Mouse (Mus musculus): ENCODE results near the gene Dnajc5.

Dnajc5 gene

DNA sequence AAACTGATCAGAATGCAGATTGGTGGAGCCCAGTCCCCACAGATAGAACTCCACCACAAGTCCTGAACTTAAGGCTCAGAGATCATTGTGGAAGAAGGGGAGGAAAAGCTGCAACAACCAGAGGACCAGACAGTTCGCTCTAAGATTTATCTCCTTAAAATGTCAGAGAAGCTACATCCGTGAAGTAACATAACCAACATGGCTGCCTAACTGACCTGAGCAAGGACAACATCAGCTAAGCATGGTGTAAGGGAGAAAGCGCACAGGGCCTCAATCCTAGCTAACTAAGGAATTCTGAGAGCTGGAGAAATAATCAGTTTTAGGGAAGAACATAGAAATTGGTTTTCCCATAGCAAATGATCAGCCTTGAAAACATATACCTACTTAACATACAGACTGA, 1.1 kb upstream of the Dnajc5 start:
- DNase-seq: no peak

DNA sequence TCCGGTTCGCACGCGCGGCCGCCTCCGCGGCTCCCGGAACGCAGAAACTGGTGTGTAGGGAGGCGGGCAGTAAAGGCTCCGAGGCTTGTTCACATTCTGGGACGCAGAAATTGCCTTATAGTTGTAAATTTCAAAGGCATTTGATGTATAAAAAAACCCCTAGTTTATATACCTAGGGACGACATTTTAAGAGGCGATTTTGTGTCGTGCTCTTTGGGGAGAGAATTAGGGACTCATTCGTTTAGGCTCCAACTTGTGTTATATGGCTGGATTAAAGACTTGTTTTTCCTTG, 597 bp downstream of the Dnajc5 start:
- no peak for DNase-seq

DNA sequence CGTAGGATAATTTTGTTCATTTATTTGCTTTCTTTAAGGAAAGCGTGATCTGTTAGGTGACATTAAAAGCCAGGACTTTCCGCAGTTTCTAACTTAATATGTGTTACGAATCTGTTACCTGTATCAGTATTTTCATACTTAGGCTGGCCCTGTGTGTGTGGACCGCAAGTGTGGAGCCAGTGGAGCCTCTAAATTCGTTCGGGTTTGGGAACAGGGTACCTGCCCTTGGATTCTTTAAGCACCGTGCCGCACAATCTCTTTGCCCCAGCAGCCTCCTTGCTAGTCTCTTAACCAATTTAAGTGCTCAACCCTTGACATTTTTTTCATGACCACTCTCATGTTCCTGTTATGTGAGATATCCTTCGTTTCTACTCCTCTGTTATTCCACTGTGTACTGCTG, 1.2 kb downstream of the Dnajc5 start:
- DNase-seq: no peak

DNA sequence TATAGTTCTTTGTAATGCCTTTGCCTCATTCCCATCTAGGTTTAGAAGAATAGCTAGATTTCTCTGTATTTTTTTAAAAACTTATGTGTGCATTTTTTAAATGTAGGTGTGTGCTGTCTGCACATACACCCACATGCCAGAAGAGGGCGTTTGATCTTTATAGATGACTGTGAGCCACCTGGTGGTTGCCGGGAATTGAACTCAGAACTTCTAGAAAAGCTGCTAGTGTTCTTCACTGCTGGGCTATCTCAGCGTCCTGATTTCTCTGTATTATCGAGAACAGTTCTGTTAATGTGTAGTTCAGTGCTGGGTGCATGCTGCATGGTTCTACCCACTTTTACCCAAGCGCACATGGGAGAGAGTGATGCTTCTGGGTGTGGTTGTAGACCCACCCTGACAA, 2.5 kb downstream of the Dnajc5 start:
- no peak for DNase-seq

DNA sequence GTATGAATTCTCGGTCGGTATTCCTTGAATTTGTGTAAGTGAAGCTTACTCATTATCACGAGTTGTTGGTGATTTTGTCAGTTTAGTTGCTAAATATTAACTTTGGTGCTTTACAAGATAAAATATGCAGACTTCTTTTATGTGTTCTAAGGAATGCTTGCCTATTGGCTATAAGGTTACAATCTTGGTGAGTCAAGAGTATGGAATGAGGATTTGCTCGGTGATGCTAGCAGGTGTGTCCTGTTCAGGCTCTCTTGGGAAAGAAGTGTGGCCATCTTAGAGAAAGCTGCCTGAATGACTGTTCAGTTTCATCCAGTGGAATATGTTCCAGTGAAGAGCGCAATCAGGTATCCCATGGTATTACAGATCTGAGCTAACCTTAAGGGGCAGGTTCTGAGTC, 5.2 kb downstream of the Dnajc5 start:
- DNase-seq: no peak

DNA sequence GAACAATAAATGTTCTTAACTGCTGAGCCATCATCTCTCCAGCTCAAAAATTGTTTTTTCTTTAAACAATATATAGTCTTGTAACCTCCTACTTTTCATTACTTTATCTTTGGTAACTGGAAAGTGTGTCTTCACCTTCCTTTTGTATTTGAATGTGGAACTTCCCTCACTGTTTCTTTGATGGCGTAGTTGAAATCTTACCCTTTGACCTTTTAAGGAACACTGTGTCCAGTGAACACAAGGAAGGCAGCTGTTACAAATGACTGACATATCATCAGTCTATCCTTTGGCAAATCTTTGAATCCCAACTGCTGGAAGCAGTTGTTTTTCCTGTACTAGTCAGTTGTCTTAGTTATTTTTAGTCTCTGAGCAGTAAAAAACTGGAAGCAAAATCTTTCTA, 8.8 kb downstream of the Dnajc5 start:
- no peak for DNase-seq

DNA sequence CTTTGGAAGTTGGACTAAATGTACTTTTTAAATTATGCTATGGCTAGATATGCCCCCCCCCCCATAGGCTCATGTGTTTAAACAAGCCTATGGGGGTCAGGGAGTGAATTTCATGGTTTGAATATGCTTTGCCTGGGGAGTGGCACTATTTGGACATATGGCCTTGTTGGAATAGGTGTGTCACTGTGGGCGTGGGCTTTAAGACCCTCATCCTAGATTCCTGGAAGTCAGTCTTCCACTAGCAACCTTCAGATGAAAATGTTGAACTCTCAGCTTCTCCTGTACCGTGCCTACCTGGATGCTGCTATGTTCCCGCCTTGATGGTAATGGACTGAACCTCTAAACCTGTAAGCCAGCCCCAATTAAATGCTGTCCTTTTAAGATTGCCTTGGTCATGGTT, 12.3 kb downstream of the Dnajc5 start:
- no peak for DNase-seq

DNA sequence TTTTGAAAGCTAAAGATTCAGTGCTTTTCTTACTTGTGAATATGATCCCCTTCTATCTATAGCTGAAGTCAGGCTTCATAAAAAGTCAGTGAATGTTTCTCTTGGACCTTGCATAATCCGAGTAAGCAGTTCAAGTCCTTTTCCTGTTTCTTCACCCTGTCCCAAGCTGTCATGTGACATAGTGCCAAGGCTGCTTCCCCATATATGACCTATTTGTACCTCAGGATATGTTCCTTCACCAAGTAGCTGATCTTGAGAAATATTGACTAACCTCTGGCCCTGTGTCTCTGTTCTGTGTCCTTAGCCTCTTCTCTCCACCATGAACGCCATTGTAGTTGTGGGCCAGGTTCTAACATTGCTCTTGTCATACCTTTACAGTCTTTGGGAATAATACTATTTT, 16.1 kb downstream of the Dnajc5 start:
- DNase-seq: no peak

DNA sequence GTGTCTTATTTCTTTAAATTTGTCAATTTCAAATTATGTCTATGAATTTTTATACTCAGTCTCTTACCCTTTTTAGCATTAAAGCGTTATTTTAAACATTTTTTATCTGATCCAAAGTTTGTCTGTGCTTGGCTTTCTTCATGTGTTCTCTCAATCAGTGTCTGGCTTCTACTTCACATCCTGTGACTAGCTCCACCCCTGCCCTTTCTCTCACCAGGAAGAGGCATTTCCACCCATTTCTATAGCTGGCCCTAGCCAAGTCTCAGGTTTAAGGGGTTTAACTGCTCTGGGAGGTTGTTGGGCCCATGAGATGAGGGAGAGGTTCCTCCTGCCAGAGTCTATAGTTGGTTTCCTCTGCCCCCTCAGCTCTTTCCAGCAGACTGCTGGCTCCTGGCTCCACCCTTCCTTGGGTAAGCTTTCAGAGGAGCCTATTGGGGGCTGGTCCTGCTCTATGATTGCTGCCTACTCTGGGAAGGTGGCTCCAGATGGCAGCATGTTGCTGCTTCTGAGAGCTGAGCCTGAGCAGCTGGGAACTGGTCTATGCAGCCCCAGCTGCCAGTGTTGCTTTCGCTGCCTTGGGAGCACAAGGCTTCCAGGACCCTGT, 17.3 kb downstream of the Dnajc5 start:
- DNase-seq: peak; percentile 77

DNA sequence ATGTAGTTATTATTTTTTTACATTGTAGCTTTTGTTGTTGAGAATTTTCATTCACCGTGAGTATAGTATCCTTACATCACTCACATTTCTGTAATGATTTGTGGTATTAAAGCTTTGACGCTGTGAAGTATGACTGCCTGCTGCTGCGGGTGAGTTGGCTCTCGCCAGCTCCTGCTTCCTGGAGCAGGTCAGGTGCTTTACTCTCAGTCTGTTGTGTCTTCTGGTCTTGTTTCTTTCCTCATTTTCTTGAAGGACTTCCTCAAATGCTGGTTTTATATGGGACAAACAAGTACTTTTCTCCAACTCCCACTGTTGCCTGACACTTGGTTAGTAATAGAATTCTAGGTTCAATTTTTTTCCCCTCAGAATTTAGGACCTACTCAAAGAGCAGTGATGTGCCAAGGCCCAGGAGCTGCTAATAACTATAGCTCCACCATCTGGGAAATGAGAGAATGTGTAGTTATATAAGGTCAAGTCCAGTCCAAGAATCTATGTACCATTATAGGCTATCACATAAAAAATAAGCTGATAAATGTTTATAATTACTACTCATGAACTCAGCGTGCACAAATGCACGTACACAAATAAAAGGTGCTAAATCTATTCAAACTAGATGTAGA, 21.6 kb downstream of the Dnajc5 start:
- no peak for DNase-seq

DNA sequence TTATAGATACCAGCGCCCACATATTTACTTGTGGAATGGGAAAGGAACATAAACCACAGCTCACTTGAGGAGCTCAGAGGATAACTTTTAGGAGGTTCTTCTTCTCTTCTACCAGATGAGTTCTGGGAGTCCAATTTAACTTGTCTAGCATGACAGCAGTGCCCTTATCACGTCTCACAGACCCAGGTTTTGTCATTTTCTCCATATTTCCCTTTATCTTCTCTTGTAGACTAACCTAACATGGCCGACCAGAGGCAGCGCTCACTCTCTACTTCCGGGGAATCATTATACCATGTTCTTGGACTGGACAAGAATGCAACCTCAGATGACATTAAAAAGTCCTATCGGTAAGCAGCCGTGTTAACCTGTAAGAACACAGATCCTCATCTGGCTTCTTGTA, 25.9 kb downstream of the Dnajc5 start:
- DNase-seq: no peak

DNA sequence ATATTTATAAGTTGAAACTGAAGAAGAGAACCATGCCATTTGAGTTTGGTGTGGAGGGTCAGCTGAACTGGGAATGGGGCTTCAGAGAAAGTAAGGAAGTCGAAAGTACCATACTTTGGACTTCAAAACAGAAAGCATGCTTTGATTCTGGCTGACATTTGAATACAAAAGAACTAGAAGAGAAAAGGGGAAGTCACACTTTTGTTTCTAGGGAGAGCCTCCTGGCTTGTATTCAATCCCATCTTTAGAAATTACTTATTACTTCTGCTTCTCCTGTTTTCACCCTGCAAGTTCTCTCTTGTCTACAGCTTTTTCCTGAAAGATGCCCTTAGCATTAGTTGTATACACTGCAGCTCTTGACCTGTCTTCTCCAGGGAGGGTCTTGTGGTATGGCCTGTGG, 27.9 kb downstream of the Dnajc5 start:
- DNase-seq: no peak

DNA sequence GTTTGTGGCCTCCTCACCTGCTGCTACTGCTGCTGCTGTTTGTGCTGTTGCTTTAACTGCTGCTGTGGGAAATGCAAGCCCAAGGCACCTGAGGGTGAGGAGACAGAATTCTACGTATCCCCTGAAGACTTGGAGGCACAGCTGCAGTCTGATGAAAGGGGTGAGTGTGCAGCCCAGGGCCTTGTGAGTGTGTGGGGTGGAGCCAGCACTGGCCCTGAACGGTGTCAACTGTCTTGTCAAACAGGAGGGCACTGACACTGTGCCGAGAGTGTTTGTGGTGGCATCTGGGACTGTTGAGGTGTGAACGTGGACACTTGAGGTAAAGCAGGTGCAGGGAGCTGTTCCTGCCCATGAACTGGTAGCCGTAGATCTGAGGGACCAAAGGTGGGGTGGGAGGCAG, 28.4 kb downstream of the Dnajc5 start:
- no peak for DNase-seq

DNA sequence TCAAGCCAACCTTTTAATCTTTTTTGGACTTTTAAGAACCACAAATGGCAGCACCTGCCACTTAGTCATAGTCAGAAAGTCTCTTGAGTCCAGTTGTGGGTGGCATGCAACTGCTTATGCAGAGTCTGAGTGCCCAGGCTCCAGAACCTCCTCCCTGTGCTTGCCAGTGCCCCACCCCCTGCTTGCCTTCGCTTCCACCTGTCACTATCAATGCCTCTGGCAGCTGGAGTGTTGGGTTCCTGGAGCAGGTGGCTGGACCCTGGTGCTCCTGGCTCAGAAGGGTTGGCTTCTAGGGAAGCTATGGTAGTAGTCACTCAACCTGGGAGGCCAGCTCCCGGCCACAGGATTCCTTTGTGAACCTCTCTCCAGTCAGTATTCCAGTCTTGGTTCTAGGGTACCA, 29.9 kb downstream of the Dnajc5 start:
- DNase-seq: no peak

DNA sequence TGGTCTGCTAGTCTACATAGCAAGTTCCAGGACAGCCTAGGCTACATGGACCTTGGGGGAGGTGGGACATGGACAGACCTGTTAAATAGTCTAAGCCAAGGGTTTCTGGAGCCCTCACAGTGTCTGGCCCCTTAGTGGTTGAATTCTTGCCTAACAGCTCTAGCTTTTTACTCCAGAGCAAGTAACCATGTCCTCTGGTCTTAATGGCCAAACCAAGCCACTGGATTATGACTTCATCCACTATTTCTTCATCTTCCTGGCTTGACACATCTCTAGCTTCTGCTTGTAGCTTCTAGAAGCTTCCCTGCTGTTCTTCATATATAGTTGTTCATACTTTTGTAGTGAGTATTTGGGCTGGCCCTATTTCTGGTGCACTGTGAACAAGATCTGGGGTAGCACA, 33.5 kb downstream of the Dnajc5 start:
- no peak for DNase-seq

DNA sequence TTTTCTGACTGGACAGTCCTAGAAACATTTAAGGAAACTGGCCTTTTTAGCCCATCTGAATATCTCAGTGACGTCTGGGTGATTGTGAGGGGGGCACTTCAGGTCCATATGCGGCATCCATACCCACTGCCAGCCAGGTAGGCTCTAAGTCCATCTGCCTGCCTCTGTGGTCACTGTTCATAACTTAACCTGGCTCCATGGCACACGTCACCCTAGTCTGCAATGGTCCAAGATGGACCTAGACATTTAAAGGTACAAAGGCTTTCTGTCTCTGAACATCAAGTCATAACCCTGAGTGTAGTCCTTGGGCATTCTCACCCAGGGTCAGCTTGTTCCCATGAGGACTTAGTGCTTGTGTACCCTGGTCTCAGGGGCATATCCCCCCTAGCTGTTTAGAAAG, 47.1 kb downstream of the Dnajc5 start:
- DNase-seq: no peak

DNA sequence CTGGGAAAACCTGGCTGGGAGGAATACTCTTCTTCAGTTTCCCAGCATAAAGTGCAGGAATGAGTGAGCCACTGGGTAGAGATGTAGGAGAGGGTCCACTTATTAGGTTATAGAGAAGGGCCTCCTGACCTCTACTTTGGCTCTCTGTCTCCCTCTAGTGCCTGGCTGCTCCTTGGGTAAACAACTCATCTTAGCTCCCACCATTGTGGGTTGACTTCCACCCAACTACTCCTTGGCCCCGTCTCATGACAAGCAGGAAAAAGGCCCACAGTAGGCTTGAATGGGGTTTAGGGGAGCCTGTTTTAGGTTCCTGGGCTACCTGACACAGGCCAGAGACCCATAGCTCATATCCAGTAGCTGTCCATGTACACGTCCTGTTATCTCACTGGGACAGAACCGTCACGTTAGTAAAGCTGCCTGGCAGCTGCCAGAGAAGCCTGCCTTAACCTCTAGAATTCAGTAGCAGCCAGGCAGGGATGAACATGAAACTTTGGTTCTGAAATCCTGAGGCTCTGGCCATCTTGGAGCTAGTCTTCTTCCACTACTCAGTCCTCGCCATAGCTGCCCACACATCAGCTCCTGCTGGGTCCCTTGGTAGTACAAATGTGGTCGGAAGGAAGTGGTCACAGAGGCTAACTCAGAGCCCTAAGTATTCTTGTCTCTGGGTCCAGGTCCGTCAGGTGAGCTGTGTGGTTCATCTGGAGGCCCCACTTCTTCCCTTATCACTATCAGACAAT, 48.2 kb downstream of the Dnajc5 start:
- no peak for DNase-seq

DNA sequence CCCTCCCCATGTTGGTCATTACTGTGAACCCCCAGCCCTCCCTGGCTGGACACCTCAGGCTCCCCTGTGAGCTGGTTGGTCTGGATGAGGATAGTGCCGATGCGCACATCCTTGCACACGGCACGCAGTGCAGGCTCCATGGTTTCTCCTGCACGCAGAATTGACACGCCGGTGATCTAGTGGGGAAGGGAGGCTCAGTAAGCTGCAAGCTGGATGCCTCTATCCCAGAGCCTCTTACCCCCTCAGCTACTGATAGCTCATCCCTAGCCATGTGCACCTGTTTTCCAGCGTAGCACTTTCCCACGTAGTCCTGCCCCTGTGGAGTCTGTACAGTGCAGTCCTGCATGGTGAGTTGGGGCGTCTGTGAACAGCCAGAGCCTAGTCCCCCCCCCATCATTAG, 49.6 kb downstream of the Dnajc5 start:
- no peak for DNase-seq

DNA sequence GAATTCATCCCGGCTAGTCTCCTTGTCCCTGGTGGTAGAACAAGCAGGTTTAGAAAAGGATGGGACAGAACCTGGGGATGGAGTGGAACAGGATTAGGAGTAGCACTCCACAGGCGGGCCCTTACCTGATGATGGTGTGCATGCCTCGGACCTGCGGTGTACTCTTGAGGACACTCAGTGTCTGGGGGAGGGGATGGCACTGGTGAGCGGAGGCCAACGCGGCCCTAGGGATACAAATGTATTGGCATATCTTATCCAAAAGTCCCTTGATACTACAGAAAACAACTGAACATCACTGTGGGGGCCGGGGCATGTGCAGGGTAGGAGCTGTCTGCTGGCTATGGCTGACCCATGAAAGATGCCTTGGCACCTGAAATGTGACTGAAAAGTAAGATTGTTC, 50.1 kb downstream of the Dnajc5 start:
- no peak for DNase-seq

DNA sequence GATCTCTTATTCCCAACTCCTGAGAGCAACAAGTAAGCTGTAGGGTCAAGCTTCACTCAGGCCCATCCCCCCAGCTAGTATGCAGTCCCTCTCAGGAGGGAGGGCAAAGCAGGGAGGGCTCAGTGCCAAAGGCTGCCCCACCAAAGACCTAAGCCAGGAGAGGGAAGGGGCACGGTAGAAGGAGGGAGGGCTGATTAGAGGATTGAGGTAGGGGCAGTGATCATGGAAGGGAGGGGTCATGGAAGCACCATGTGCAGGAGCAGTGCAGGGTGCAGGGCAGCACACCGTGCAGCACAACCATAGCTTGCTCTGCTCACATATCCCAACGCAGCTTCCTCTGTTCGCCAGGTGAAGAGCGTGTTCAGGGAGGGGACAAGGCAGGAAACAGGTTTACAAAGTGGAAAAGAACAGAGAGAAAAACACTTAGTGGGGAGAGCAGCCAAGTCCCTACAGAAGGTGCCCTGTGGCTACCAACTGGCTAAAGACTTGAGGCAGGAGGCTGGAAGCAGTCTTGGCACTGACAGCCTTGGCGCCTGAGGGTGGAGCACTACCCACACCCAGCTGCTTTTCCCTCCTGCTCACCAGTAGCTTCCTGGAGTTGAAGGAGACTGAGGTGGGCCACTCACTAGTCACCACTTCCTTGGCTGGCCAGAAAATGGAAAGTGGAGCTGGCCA, 50.8 kb downstream of the Dnajc5 start:
- DNase-seq: no peak

DNA sequence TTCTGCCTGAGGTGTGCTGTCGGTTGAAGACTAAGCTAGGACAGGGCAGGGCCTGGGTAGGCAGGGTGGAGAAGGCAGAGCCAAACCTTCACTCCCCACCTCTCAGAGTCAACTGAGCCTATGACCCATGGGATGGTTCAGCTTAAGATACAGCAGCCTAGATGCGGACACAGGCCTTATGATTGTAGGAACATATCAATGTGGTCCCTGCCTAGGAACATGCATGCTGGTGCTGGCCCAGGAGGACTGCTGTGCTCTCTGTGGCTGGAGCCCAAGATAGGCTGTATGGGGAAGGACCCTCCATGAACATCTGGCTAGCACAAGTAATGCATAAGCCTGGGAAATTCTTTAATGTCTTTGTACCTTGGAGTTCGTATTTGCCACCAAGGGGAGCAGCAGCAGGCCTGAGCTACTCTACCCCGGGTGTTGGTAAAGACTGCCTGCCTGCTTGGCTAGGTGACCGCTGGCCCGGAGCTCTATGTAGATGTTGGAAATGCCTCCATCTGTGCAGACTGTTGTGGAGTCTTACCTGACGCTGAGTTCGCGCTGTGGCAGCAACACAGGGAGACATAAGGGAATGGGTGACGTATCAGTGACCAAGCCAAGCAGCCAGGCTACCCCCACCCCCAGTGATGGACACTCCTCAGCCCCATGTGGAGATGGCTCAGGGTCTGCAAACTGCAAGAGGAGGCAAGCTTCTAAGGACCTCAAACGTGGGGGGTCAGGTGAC, 51.8 kb downstream of the Dnajc5 start:
- no peak for DNase-seq

DNA sequence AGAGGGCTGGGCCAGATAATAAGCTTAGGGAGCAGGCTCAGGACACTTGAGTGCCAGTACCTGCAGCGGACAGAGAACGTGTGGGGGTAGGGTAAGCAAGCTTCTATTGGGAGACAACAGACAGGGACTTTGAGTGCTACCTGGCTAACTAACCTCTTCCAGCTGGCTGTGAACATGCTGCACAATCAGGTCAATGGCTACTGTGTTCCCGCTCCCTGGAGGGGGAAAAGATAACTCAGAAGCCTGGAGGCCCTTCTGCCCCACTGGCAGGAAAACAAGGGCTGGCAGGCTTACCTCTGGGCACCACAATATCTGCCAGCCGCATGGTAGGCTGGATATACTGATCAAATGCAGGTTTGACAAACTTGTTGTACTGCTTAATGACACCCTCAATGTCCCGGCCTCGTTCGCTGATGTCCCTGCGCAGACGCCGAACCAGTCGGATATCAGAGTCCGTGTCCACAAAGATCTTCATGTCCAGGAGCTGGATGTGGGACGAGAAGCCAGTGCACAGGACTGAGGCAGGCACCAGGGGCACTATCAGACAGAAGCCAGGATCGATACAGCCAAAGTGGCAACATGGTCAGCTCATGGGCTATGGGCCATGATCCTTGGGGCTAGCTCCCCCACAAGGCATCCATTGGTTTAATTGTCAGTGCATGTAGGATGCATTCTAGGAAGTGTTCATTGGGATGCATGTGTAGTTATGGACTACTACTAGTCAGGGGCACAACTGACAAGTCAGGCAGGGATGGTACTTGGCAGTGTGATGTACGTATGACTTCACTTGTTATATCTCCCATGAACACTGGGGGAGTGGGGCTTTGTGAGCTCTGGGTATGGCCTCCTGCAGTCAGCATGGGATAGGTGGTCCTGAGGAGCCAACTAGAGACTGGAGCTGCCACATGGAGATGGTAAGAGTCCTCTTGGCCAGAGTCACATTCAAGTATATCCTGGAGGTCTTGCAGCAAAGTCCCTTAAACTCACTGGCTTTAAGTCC, 52.9 kb downstream of the Dnajc5 start:
- no peak for DNase-seq

Data from right cerebral cortex, postnatal 25 days (tissue).